In the genomic region with DNA sequence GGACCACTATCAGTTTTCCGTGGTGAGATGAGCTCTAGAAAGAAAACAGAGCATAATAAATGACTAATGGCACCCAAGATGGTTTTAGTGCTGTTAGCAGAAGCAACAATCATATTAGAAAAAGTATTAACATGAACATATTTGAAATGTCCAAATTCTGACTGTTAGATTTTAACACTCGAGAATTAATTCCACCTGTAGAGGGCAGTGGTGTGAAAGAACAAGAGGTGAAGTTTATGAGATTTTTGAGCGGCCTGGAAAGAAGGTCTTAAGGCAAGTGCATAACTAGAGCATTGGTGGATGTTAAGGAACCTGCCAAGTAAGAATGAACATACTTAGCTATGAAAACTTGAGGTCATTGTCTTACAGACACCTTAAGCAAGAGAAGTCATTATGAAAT, we compare ENCODE assay signal across 9 mouse cellular contexts. TPM values are rescaled to one million over a fixed set of nuclear protein-coding genes. Genes with fewer than 3 reads are reported as not detected.
DNase-seq lines count a peak whose midpoint lies in the region; ATAC-seq and TF ChIP-seq lines count a peak whose summit lies in the region.
"Had no signal": no experiment of that assay in that cellular context is flagged by ENCODE, and none has a peak within 500 bp of the region (broad histone marks: within the 10 kb centered on the region; RNA-seq: fewer than 3 reads in every experiment).

No protein-coding gene starts in this region.

- H3K36me3 ChIP-seq in forebrain, embryonic 14.5 days (ENCODE audit: control insufficient read depth, insufficient read depth, low read length) = no peaks in the 10 kb centered on the region
- no peaks in the 10 kb centered on the region for H3K36me3 ChIP-seq in forebrain, embryonic 11.5 days (ENCODE audit: control insufficient read depth, insufficient read depth, low read length)
- no peaks in the 10 kb centered on the region for H3K36me3 ChIP-seq in lung, embryonic 14.5 days (ENCODE audit: insufficient read depth)
- H3K36me3 ChIP-seq: limb, embryonic 12.5 days had no signal

- no peak overlapping the region for H3K4me2 ChIP-seq in forebrain, embryonic 14.5 days (ENCODE audit: low read length)
- no peak overlapping the region for H3K4me2 ChIP-seq in forebrain, embryonic 11.5 days (ENCODE audit: low read depth, low read length, severe bottlenecking)
- no peak overlapping the region for H3K4me2 ChIP-seq in lung, embryonic 14.5 days
- H3K4me2 ChIP-seq: limb, embryonic 12.5 days had no signal

- 26% methylated on average over 3 of the region's 3 CpGs for WGBS in forebrain, embryonic 14.5 days
- WGBS in forebrain, embryonic 11.5 days = 29% methylated on average over 3 of the region's 3 CpGs
- WGBS in lung, embryonic 14.5 days = 16% methylated on average over 3 of the region's 3 CpGs
- WGBS in lung, adult 2 months = 12% methylated on average over 3 of the region's 3 CpGs

- H3K9me3 ChIP-seq in forebrain, embryonic 14.5 days (replicated peaks; ENCODE audit: control insufficient read depth, low read length) = no peaks in the 10 kb centered on the region
- peaks cover 2% of the 10 kb centered on the region; the same call in 1 of the 2 replicates for H3K9me3 ChIP-seq in forebrain, embryonic 11.5 days (ENCODE audit: control insufficient read depth, low read length)
- no peaks in the 10 kb centered on the region for H3K9me3 ChIP-seq in lung, embryonic 14.5 days (ENCODE audit: low read depth, low read length)

- no peak for ATAC-seq in forebrain, embryonic 14.5 days
- ATAC-seq in forebrain, embryonic 11.5 days (replicated peaks; ENCODE audit: low FRiP score) = no peak
- no peak for ATAC-seq in lung, embryonic 14.5 days (ENCODE audit: insufficient read depth)
- peak; percentile 52 for ATAC-seq in activated CD4-positive, CD25-positive, alpha-beta regulatory T cell, adult 4 months

- H3K4me3 ChIP-seq in forebrain, embryonic 14.5 days (ENCODE audit: low read depth, low read length) = no peak overlapping the region
- no peak overlapping the region for H3K4me3 ChIP-seq in forebrain, embryonic 11.5 days (ENCODE audit: low read depth, low read length)
- H3K4me3 ChIP-seq in lung, embryonic 14.5 days (ENCODE audit: low read depth, low read length) = no peak overlapping the region
- no peak overlapping the region for H3K4me3 ChIP-seq in lung, adult 2 months (replicated peaks; ENCODE audit: extremely low read depth, low read depth, low read length)
- H3K4me3 ChIP-seq: limb, embryonic 12.5 days had no signal

- H3K27ac ChIP-seq in forebrain, embryonic 14.5 days (ENCODE audit: low read depth, low read length) = no peak overlapping the region
- no peak overlapping the region for H3K27ac ChIP-seq in forebrain, embryonic 11.5 days (ENCODE audit: low read depth, low read length)
- H3K27ac ChIP-seq in lung, embryonic 14.5 days (ENCODE audit: low read depth) = no peak overlapping the region
- H3K27ac ChIP-seq: limb, embryonic 12.5 days had no signal

- peak; percentile 51 for TF ChIP-seq CTCF in lung, embryonic 14.5 days (IDR thresholded peaks at IDR 0.05; ENCODE audit: low read depth)
- no peak for TF ChIP-seq CTCF in lung, adult 2 months (IDR thresholded peaks at IDR 0.05; ENCODE audit: insufficient read depth, low read length)

- H3K4me1 ChIP-seq in forebrain, embryonic 14.5 days (ENCODE audit: control insufficient read depth, insufficient read depth, low read length) = no peaks in the 10 kb centered on the region
- H3K4me1 ChIP-seq in forebrain, embryonic 11.5 days (replicated peaks; ENCODE audit: control insufficient read depth, insufficient read depth, low read length) = no peaks in the 10 kb centered on the region
- H3K4me1 ChIP-seq in lung, embryonic 14.5 days (ENCODE audit: insufficient read depth) = no peaks in the 10 kb centered on the region
- H3K4me1 ChIP-seq in lung, adult 2 months (ENCODE audit: control insufficient read depth, insufficient read depth, low read length) = no peaks in the 10 kb centered on the region
- H3K4me1 ChIP-seq: limb, embryonic 12.5 days had no signal

- no peaks in the 10 kb centered on the region for H3K27me3 ChIP-seq in forebrain, embryonic 14.5 days (replicated peaks; ENCODE audit: control insufficient read depth, insufficient read depth, low read length)
- no peaks in the 10 kb centered on the region for H3K27me3 ChIP-seq in forebrain, embryonic 11.5 days (ENCODE audit: control insufficient read depth, insufficient read depth, low read length)
- H3K27me3 ChIP-seq in lung, embryonic 14.5 days (ENCODE audit: insufficient read depth, low read length) = no peaks in the 10 kb centered on the region
- H3K27me3 ChIP-seq: limb, embryonic 12.5 days had no signal

- DNase-seq in forebrain, embryonic 14.5 days (ENCODE audit: low spot score) = peak; percentile 31
- DNase-seq in forebrain, embryonic 11.5 days (ENCODE audit: low spot score) = no peak
- DNase-seq in lung, embryonic 14.5 days = peak; percentile 69
- no peak for DNase-seq in lung, adult 2 months
- peak; percentile 75 for DNase-seq in naive thymus-derived CD4-positive, alpha-beta T cell, adult 2 months (ENCODE audit: low read depth)
- DNase-seq in layer of hippocampus, postnatal 10 days (ENCODE audit: low spot score in 2 of 2) = no peak
- no peak for DNase-seq in ovary, postnatal 10 days (ENCODE audit: low spot score)

- no peak for TF ChIP-seq POLR2A in lung, adult 2 months (IDR thresholded peaks at IDR 0.05; ENCODE audit: borderline replicate concordance, extremely low read depth, low read depth, low read length)

- H3K9ac ChIP-seq in forebrain, embryonic 14.5 days (ENCODE audit: low read length) = no peak overlapping the region
- no peak overlapping the region for H3K9ac ChIP-seq in forebrain, embryonic 11.5 days (ENCODE audit: low read length)
- H3K9ac ChIP-seq in lung, embryonic 14.5 days = no peak overlapping the region
- H3K9ac ChIP-seq: limb, embryonic 12.5 days had no signal

RNA-seq across cellular contexts. Expression of gene Zfp128, which starts 6.7 kb away (rescaled TPM):
- polyA plus RNA-seq in forebrain, embryonic 14.5 days (2014; fragmentation: Nextera tagmentation; extraction: Ambion mirVana) = 8.9 and 10.5 TPM in 2 replicates
- polyA plus RNA-seq in forebrain, embryonic 11.5 days (2014; fragmentation: Nextera tagmentation; extraction: Ambion mirVana) = 5.3 and 6.2 TPM in 2 replicates
- 4.3 and 4.7 TPM in 2 replicates for polyA plus RNA-seq in lung, embryonic 14.5 days (2014; fragmentation: Nextera tagmentation; extraction: Ambion mirVana)
- 0.74 and 1.2 TPM in 2 replicates for polyA plus RNA-seq in lung, adult 2 months (2012; rRNA removed)
- 1 to 10 TPM in 1 of 2 experiments, under 1 TPM in 1; 0.84 to 2.4 TPM for polyA plus RNA-seq in activated CD4-positive, CD25-positive, alpha-beta regulatory T cell, adult 4 months (2017; shearing (Covaris generic))
- 1 to 10 TPM; 6.0 to 8.9 TPM for total RNA-seq in layer of hippocampus, postnatal 10 days (2021)

RNA-seq across cellular contexts. Expression of gene Zscan22, which starts 23.3 kb away (rescaled TPM):
- 15.4 and 16.3 TPM in 2 replicates for polyA plus RNA-seq in forebrain, embryonic 14.5 days (2014; fragmentation: Nextera tagmentation; extraction: Ambion mirVana)
- 20.2 and 23.4 TPM in 2 replicates for polyA plus RNA-seq in forebrain, embryonic 11.5 days (2014; fragmentation: Nextera tagmentation; extraction: Ambion mirVana)
- polyA plus RNA-seq in lung, embryonic 14.5 days (2014; fragmentation: Nextera tagmentation; extraction: Ambion mirVana) = 22.2 and 23.4 TPM in 2 replicates
- 8.4 and 8.5 TPM in 2 replicates for polyA plus RNA-seq in lung, adult 2 months (2012; rRNA removed)
- polyA plus RNA-seq in activated CD4-positive, CD25-positive, alpha-beta regulatory T cell, adult 4 months (2017; shearing (Covaris generic)) = 10 to 100 TPM in 1 of 2 experiments, 1 to 10 TPM in 1; 6.6 to 10.9 TPM
- 10 to 100 TPM; 12.1 to 13.1 TPM for total RNA-seq in layer of hippocampus, postnatal 10 days (2021)

RNA-seq across cellular contexts. Expression of gene Zfp110, which starts 39.7 kb away (rescaled TPM):
- polyA plus RNA-seq in forebrain, embryonic 14.5 days (2014; fragmentation: Nextera tagmentation; extraction: Ambion mirVana) = 29.7 and 38.8 TPM in 2 replicates
- 32.3 and 32.9 TPM in 2 replicates for polyA plus RNA-seq in forebrain, embryonic 11.5 days (2014; fragmentation: Nextera tagmentation; extraction: Ambion mirVana)
- 41.2 and 41.5 TPM in 2 replicates for polyA plus RNA-seq in lung, embryonic 14.5 days (2014; fragmentation: Nextera tagmentation; extraction: Ambion mirVana)
- 8.9 and 12.1 TPM in 2 replicates for polyA plus RNA-seq in lung, adult 2 months (2012; rRNA removed)
- polyA plus RNA-seq in activated CD4-positive, CD25-positive, alpha-beta regulatory T cell, adult 4 months (2017; shearing (Covaris generic)) = 10 to 100 TPM; 56.1 to 72.2 TPM
- total RNA-seq in layer of hippocampus, postnatal 10 days (2021) = 10 to 100 TPM; 13.6 to 21.8 TPM

RNA-seq across cellular contexts. Expression of gene Rps5, which starts 47.8 kb away (rescaled TPM):
- 740 and 1,089 TPM in 2 replicates for polyA plus RNA-seq in forebrain, embryonic 14.5 days (2014; fragmentation: Nextera tagmentation; extraction: Ambion mirVana)
- polyA plus RNA-seq in forebrain, embryonic 11.5 days (2014; fragmentation: Nextera tagmentation; extraction: Ambion mirVana) = 800 and 844 TPM in 2 replicates
- 1,356 and 1,409 TPM in 2 replicates for polyA plus RNA-seq in lung, embryonic 14.5 days (2014; fragmentation: Nextera tagmentation; extraction: Ambion mirVana)
- 1,316 and 1,420 TPM in 2 replicates for polyA plus RNA-seq in lung, adult 2 months (2012; rRNA removed)
- 1,000 to 10,000 TPM; 2,813 to 3,009 TPM for polyA plus RNA-seq in activated CD4-positive, CD25-positive, alpha-beta regulatory T cell, adult 4 months (2017; shearing (Covaris generic))
- total RNA-seq in layer of hippocampus, postnatal 10 days (2021) = 100 to 1,000 TPM; 535 to 542 TPM

RNA-seq across cellular contexts. Expression of gene Rnf225, which starts 52.9 kb away (rescaled TPM):
- polyA plus RNA-seq in forebrain, embryonic 14.5 days (2014; fragmentation: Nextera tagmentation; extraction: Ambion mirVana) = 0.48 and 0.57 TPM in 2 replicates
- 1.3 and 1.6 TPM in 2 replicates for polyA plus RNA-seq in forebrain, embryonic 11.5 days (2014; fragmentation: Nextera tagmentation; extraction: Ambion mirVana)
- 0.73 and 0.97 TPM in 2 replicates for polyA plus RNA-seq in lung, embryonic 14.5 days (2014; fragmentation: Nextera tagmentation; extraction: Ambion mirVana)
- 2.3 and 7.0 TPM in 2 replicates for polyA plus RNA-seq in lung, adult 2 months (2012; rRNA removed)
- not detected for polyA plus RNA-seq in activated CD4-positive, CD25-positive, alpha-beta regulatory T cell, adult 4 months (2017; shearing (Covaris generic))
- 1 to 10 TPM; 1.2 TPM for total RNA-seq in layer of hippocampus, postnatal 10 days (2021)

Comparison
In these comparisons a context has a peak if more than half of its experiments do, and no peak if none do; other contexts are left out.
1. DNase-seq: peak in forebrain, embryonic 14.5 days (single experiment), lung, embryonic 14.5 days (single experiment) and naive thymus-derived CD4-positive, alpha-beta T cell, adult 2 months (single experiment); none in forebrain, embryonic 11.5 days (single experiment), lung, adult 2 months (single experiment), layer of hippocampus, postnatal 10 days (0 of 2) and ovary, postnatal 10 days (single experiment).